Mouse (Mus musculus) forebrain, embryonic 16.5 days (tissue): ENCODE data around the gene Ryr3. TPM values are rescaled to one million over a fixed set of nuclear protein-coding genes. Genes with fewer than 3 reads are reported as not detected.

ENCODE experiments used
- ATAC-seq: fragments of 200-750 bp; cut with Nextera tagmentation; 2 replicates; pipeline ENCODE4 v1.8.0; 2017; ENCODE audit warnings: mild to moderate bottlenecking, moderate library complexity
- H3K27ac ChIP-seq: fragments of 300-500 bp; sonication (generic); 2 replicates; pipeline ENCODE4 v1.5.1; 2014; ENCODE audit warnings: low read length, control low read depth
- H3K27me3 ChIP-seq: fragments of 300-500 bp; sonication (generic); replicated peaks from 2 replicates; pipeline ENCODE4 v1.6.1; 2014; ENCODE audit warnings: low read length; ENCODE audit not compliant: control insufficient read depth, insufficient read depth
- H3K36me3 ChIP-seq: fragments of 300-500 bp; sonication (generic); 2 replicates; pipeline ENCODE4 v1.6.1; 2014; ENCODE audit not compliant: control insufficient read depth, insufficient read depth
- H3K4me1 ChIP-seq: fragments of 300-500 bp; sonication (generic); replicated peaks from 2 replicates; pipeline ENCODE4 v1.6.1; 2014; ENCODE audit warnings: low read length; ENCODE audit not compliant: control insufficient read depth, insufficient read depth
- H3K4me2 ChIP-seq: fragments of 300-500 bp; sonication (generic); 2 replicates; pipeline ENCODE4 v1.6.1; 2014; ENCODE audit warnings: mild to moderate bottlenecking, low read length, control low read depth
- H3K4me3 ChIP-seq: fragments of 300-500 bp; sonication (generic); replicated peaks from 2 replicates; pipeline ENCODE4 v1.5.1; 2014; ENCODE audit warnings: mild to moderate bottlenecking, low read length, control low read depth
- H3K9ac ChIP-seq: fragments of 300-500 bp; sonication (generic); replicated peaks from 2 replicates; pipeline ENCODE4 v1.6.1; 2014; ENCODE audit warnings: low read depth, low read length, control low read depth
- H3K9me3 ChIP-seq: fragments of 300-500 bp; sonication (generic); 2 replicates; pipeline ENCODE4 v1.6.1; 2016; ENCODE audit warnings: low read length; ENCODE audit not compliant: control insufficient read depth
- WGBS: fragments of 180-500 bp; shearing (Covaris S2); extraction: QIAGEN DNeasy Blood & Tissue Kit; methylation state at CpG from one replicate; pipeline ENCODE4 v1.1.7; 2014; 5-methylcytosine and 5-hydroxymethylcytosine counted together
- polyA plus RNA-seq: library from polyadenylated mRNA; unstranded; fragments of >200 nt; fragmentation: Nextera tagmentation; extraction: Ambion mirVana; gene quantifications from 2 replicates; pipeline ENCODE4 v1.2.1, GENCODE M21; 2015

Ryr3 gene
- polyA plus RNA-seq, 1 experiment from 2014 or later, result 9.9 TPM

GRCm38 (mm10) chr2:112799995-112800353 lies 416.9 kb downstream of the Ryr3 start:
- no peak overlapping the region for H3K4me3 ChIP-seq
- WGBS, result 7% methylated on average over 8 of the region's 8 CpGs
- H3K9ac ChIP-seq, result no peak overlapping the region

DNA sequence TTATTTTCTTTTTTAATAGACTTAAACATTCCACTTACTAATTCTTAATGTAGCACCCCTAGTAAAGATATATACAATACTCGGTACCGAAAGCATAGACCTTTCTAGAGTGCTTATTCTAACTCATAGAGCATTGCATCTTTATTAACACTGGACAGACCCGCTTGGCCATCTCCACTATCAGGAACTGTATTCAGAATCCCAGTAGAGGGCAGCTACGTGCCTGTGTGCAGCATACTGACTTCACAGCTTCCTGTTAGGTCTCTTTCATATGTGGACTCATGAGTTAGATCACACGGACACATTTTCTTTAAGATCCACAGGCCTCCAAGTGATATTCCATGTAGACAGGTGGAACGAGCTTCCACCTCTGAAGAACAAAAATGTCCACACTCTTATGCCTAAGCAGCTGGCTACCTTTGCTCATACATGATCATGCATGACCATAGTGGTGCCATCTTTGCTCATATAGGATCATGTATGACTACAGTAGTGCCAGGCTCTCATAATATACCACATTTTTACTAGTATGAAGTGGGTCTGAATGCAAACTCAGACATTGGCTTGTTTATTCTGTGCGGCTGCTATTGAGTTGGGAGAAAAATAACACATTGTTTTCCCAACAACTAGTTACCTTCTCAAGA lies 417.4 kb downstream of the Ryr3 start:
- Histone ChIP-seq H3K36me3 (no peaks in the 10 kb centered on the region), H3K4me2 (no peak overlapping the region), H3K27me3 (no peaks in the 10 kb centered on the region), H3K9me3 (no peaks in the 10 kb centered on the region), H3K4me3 (no peak overlapping the region), H3K4me1 (no peaks in the 10 kb centered on the region), H3K27ac (no peak overlapping the region), H3K9ac (no peak overlapping the region)
- ATAC-seq, result peak; percentile 12; the same call in 1 of the 2 replicates
- 86% methylated on average over 7 of the region's 7 CpGs for WGBS

More at GRCm38 (mm10) chr2:112799995-112800353, 416.9 kb downstream of the Ryr3 start:
- Histone ChIP-seq H3K36me3 (no peaks in the 10 kb centered on the region), H3K27me3 (no peaks in the 10 kb centered on the region), H3K9me3 (no peaks in the 10 kb centered on the region), H3K4me2 (no peak overlapping the region), H3K27ac (no peak overlapping the region), H3K4me1 (no peaks in the 10 kb centered on the region)
- ATAC-seq, result peak; percentile 88

- no peaks in the 10 kb centered on the region for H3K4me1 ChIP-seq
- WGBS, result 61% methylated on average over 2 of the region's 2 CpGs
- H3K9ac ChIP-seq, result no peak overlapping the region
- H3K27ac ChIP-seq, result no peak overlapping the region
- H3K4me2 ChIP-seq, result no peak overlapping the region
- no peak for ATAC-seq
- no peaks in the 10 kb centered on the region for H3K9me3 ChIP-seq
- no peak overlapping the region for H3K4me3 ChIP-seq
- H3K36me3 ChIP-seq, result no peaks in the 10 kb centered on the region
- no peaks in the 10 kb centered on the region for H3K27me3 ChIP-seq
Observed at GRCm38 (mm10) chr2:112781631-112782030, 435.3 kb downstream of the Ryr3 start.

- Histone ChIP-seq H3K9me3 (no peaks in the 10 kb centered on the region), H3K36me3 (no peaks in the 10 kb centered on the region), H3K9ac (no peak overlapping the region), H3K27ac (no peak overlapping the region), H3K4me3 (no peak overlapping the region), H3K4me2 (no peak overlapping the region), H3K4me1 (no peaks in the 10 kb centered on the region), H3K27me3 (no peaks in the 10 kb centered on the region)
- ATAC-seq, result peak; percentile 18; the same call in 1 of the 2 replicates
- 19% methylated on average over 6 of the region's 6 CpGs for WGBS
Observed at GRCm38 (mm10) chr2:112774762-112775161, 442.1 kb downstream of the Ryr3 start.

DNA sequence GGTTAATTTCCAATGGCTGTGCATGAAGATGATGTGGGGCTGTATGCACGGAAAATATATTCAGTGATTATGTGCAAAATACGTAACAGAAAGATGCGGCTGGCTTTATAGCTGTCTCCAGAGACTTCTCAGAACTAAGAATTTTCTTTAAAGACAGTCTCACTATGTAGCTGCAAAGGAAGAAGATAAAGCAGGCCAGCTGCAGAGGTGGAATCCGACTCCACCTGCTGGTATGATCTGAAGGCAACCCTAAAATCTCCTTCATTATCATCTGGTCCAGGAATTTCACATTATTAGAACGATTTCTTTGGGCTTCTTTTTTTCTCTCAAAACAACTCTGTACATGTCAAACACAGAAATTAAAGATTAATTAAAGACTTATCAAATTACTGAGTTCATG lies 449.2 kb downstream of the Ryr3 start:
- Histone ChIP-seq H3K4me2 (no peak overlapping the region), H3K9me3 (no peaks in the 10 kb centered on the region), H3K9ac (no peak overlapping the region), H3K4me3 (no peak overlapping the region), H3K4me1 (no peaks in the 10 kb centered on the region), H3K36me3 (no peaks in the 10 kb centered on the region), H3K27me3 (no peaks in the 10 kb centered on the region), H3K27ac (no peak overlapping the region)
- ATAC-seq, result peak; percentile 66
- WGBS, result 73% methylated on average over 5 of the region's 5 CpGs

- Histone ChIP-seq H3K27me3 (no peaks in the 10 kb centered on the region), H3K4me2 (no peak overlapping the region), H3K9me3 (no peaks in the 10 kb centered on the region), H3K27ac (no peak overlapping the region), H3K9ac (no peak overlapping the region), H3K36me3 (no peaks in the 10 kb centered on the region), H3K4me1 (peaks cover 9% of the 10 kb centered on the region), H3K4me3 (no peak overlapping the region)
- ATAC-seq, result no peak
- 58% methylated on average over 5 of the region's 5 CpGs for WGBS
Observed at GRCm38 (mm10) chr2:112765046-112765445, 451.9 kb downstream of the Ryr3 start.

DNA sequence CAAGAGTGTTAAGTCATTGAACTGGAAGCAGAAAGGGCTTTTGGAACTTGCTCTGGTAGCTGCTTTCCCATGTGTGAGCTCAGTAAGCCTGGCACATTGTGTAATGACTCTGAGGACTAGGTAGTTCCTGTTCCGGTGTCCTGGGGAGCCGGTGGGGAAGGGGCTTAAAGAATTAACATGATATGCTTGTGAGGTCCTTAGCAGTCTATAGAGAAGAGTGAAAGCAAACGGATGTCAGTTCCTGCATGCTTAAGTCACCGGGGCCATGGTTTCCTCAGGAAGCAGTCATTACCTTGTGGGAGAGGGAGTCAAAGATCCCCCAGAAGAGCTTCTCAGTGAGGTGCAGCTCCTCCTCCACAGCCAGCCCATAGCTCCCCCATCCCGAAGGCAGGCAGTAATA lies 452.6 kb downstream of the Ryr3 start:
- H3K4me3 ChIP-seq, result no peak overlapping the region
- WGBS, result 79% methylated on average over 5 of the region's 5 CpGs
- no peak overlapping the region for H3K4me2 ChIP-seq
- H3K9me3 ChIP-seq, result no peaks in the 10 kb centered on the region
- H3K4me1 ChIP-seq, result peaks cover 9% of the 10 kb centered on the region
- H3K36me3 ChIP-seq, result no peaks in the 10 kb centered on the region
- H3K9ac ChIP-seq, result no peak overlapping the region
- no peak for ATAC-seq
- no peak overlapping the region for H3K27ac ChIP-seq
- H3K27me3 ChIP-seq, result no peaks in the 10 kb centered on the region

DNA sequence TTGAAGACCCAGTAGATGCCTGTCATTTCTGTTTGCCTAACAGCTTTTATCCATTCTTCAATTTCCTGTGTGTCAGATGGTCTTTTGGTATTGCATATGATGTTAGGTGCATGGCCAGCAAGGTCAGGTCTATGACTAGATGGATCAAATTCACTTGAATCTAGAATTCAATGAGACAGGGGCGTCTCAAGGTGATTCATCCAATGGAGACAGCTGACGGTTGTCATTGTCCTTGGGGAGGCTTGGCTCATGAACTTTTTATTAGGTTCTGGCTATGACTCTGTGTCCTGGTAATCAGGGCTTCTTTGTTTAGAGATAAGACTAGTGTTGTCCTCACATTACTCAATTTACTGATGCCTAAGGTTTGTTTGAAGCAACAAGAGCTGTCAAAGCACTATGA lies 454.9 kb downstream of the Ryr3 start:
- Histone ChIP-seq H3K36me3 (no peaks in the 10 kb centered on the region), H3K4me1 (peaks cover 9% of the 10 kb centered on the region), H3K9me3 (no peaks in the 10 kb centered on the region), H3K4me2 (no peak overlapping the region), H3K27me3 (no peaks in the 10 kb centered on the region), H3K27ac (peak overlapping the region; percentile 53; the same call in 1 of the 2 replicates), H3K4me3 (no peak overlapping the region), H3K9ac (no peak overlapping the region)
- WGBS, result 86% methylated on average over 2 of the region's 2 CpGs
- ATAC-seq, result no peak

DNA sequence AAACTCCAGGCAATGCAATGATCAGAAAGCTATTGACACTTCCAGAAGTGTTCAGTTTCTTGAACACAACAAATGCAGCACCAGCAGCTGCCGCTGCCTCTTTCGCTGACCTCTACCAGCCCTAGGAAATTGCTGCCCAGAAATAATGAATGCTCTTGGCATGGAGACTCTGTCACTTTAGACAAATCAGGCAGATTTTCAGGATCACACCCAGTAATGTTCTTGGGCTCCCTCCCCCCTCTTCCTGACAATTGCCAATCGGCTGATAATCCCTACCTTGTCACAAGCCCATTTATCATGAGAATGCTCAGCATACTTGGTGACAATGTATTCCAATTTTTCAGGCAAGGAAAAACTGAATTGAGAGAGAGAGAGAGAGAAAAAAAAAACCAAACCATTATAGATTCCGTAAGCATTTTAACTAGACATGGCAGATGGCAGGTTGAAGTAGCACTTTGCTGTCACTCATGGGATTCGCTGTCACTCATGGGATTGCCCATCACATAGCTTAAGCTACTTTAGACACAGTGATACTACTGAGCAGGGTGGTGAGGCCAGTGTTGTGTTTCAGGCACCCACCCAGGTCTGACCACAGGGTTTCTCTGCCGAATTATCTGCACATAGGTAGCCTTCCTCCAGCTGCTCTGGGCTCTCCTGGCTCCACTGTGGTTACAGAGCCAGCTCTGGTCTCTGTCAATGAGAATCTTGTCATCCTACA lies 455.5 kb downstream of the Ryr3 start:
- 41% methylated on average over 6 of the region's 6 CpGs for WGBS
- Histone ChIP-seq H3K9me3 (no peaks in the 10 kb centered on the region), H3K4me3 (no peak overlapping the region), H3K27me3 (no peaks in the 10 kb centered on the region), H3K27ac (peak overlapping the region; percentile 53; the same call in 1 of the 2 replicates), H3K4me1 (peaks cover 9% of the 10 kb centered on the region), H3K36me3 (no peaks in the 10 kb centered on the region), H3K4me2 (no peak overlapping the region), H3K9ac (no peak overlapping the region)
- peak; percentile 76 for ATAC-seq
